Comparison of ENCODE assay signal across 8 mouse cellular contexts in genomic region chr3:95903753-95904502, GRCm38 (mm10). TPM values are rescaled to one million over a fixed set of nuclear protein-coding genes. Genes with fewer than 3 reads are reported as not detected.
DNase-seq lines count a peak whose midpoint lies in the region; ATAC-seq lines count a peak whose summit lies in the region.

No protein-coding gene starts in this region.

- H3K36me3 ChIP-seq in forebrain, embryonic 16.5 days (ENCODE audit: control insufficient read depth, insufficient read depth) = no peaks in the 10 kb centered on the region
- no peaks in the 10 kb centered on the region for H3K36me3 ChIP-seq in kidney, embryonic 14.5 days (ENCODE audit: control insufficient read depth, insufficient read depth, low read length)
- no peaks in the 10 kb centered on the region for H3K36me3 ChIP-seq in midbrain, embryonic 14.5 days (ENCODE audit: control insufficient read depth, insufficient read depth, low read length)

- no peak for ATAC-seq in forebrain, embryonic 16.5 days
- ATAC-seq in kidney, embryonic 14.5 days (ENCODE audit: low FRiP score, low TSS enrichment) = peak; percentile 54
- no peak for ATAC-seq in midbrain, embryonic 14.5 days (ENCODE audit: low FRiP score, low TSS enrichment)

- H3K4me3 ChIP-seq in forebrain, embryonic 16.5 days (replicated peaks; ENCODE audit: low read length) = peak overlapping the region; percentile 40
- peak overlapping the region; percentile 36 for H3K4me3 ChIP-seq in kidney, embryonic 14.5 days (ENCODE audit: low read length)
- peak overlapping the region; percentile 13; the same call in 1 of the 2 replicates for H3K4me3 ChIP-seq in midbrain, embryonic 14.5 days (replicated peaks; ENCODE audit: low read depth, low read length)

- no peak overlapping the region; the same call in 1 of the 2 replicates for H3K9ac ChIP-seq in forebrain, embryonic 16.5 days (replicated peaks; ENCODE audit: low read depth, low read length)
- peak overlapping the region; percentile 52 for H3K9ac ChIP-seq in kidney, embryonic 14.5 days (ENCODE audit: low read depth, low read length)
- H3K9ac ChIP-seq in midbrain, embryonic 14.5 days (replicated peaks; ENCODE audit: low read length) = peak overlapping the region; percentile 24; the same call in 1 of the 2 replicates

- peaks cover 31% of the 10 kb centered on the region for H3K4me1 ChIP-seq in forebrain, embryonic 16.5 days (replicated peaks; ENCODE audit: control insufficient read depth, insufficient read depth, low read length)
- peaks cover 40% of the 10 kb centered on the region for H3K4me1 ChIP-seq in kidney, embryonic 14.5 days (ENCODE audit: control insufficient read depth, insufficient read depth, low read length)
- H3K4me1 ChIP-seq in midbrain, embryonic 14.5 days (ENCODE audit: control insufficient read depth, insufficient read depth, low read length) = peaks cover 12% of the 10 kb centered on the region

- 3% methylated on average over 15 of the region's 15 CpGs for WGBS in forebrain, embryonic 16.5 days
- 4% methylated on average over 15 of the region's 15 CpGs for WGBS in kidney, embryonic 14.5 days
- 1% methylated on average over 15 of the region's 15 CpGs for WGBS in midbrain, embryonic 14.5 days

- H3K27ac ChIP-seq in forebrain, embryonic 16.5 days (ENCODE audit: low read length) = no peak overlapping the region
- H3K27ac ChIP-seq in kidney, embryonic 14.5 days (ENCODE audit: low read depth, low read length) = peak overlapping the region; percentile 37; the same call in 1 of the 2 replicates
- no peak overlapping the region for H3K27ac ChIP-seq in midbrain, embryonic 14.5 days (replicated peaks; ENCODE audit: low read depth, low read length)

- peak; percentile 25 for DNase-seq in adrenal gland, postnatal 14 days
- DNase-seq in adrenal gland, postnatal 25 days = no peak
- DNase-seq in midbrain, embryonic 14.5 days = no peak
- no peak for DNase-seq in cerebellum, postnatal 36 days
- no peak for DNase-seq in cerebellum, postnatal 10 days
- no peak for DNase-seq in adipocyte (ENCODE audit: low spot score)

- peak overlapping the region; percentile 73 for H3K4me2 ChIP-seq in forebrain, embryonic 16.5 days (ENCODE audit: low read length)
- H3K4me2 ChIP-seq in kidney, embryonic 14.5 days (replicated peaks; ENCODE audit: low read depth, low read length) = peak overlapping the region; percentile 73
- H3K4me2 ChIP-seq in midbrain, embryonic 14.5 days (ENCODE audit: low read length) = peak overlapping the region; percentile 53

- H3K27me3 ChIP-seq in forebrain, embryonic 16.5 days (replicated peaks; ENCODE audit: control insufficient read depth, insufficient read depth, low read length) = no peaks in the 10 kb centered on the region
- no peaks in the 10 kb centered on the region for H3K27me3 ChIP-seq in kidney, embryonic 14.5 days (ENCODE audit: control insufficient read depth, insufficient read depth, low read length)
- no peaks in the 10 kb centered on the region for H3K27me3 ChIP-seq in midbrain, embryonic 14.5 days (ENCODE audit: control insufficient read depth, insufficient read depth, low read length)

- no peaks in the 10 kb centered on the region for H3K9me3 ChIP-seq in forebrain, embryonic 16.5 days (ENCODE audit: control insufficient read depth, low read length)
- no peaks in the 10 kb centered on the region for H3K9me3 ChIP-seq in kidney, embryonic 14.5 days (ENCODE audit: control insufficient read depth, low read length)
- H3K9me3 ChIP-seq in midbrain, embryonic 14.5 days (ENCODE audit: control insufficient read depth, low read length) = no peaks in the 10 kb centered on the region

RNA-seq across cellular contexts. Expression of gene Car14, which starts 0.6 kb away (rescaled TPM):
- 20.1 and 20.3 TPM in 2 replicates for total RNA-seq in adrenal gland, postnatal 14 days (2021)
- 2.7 and 5.7 TPM in 2 replicates for total RNA-seq in adrenal gland, postnatal 25 days (2021)
- polyA plus RNA-seq in forebrain, embryonic 16.5 days (2015; fragmentation: Nextera tagmentation; extraction: Ambion mirVana) = 9.4 and 10.2 TPM in 2 replicates
- polyA plus RNA-seq in kidney, embryonic 14.5 days (2014; fragmentation: Nextera tagmentation; extraction: Ambion mirVana) = 21.0 and 25.9 TPM in 2 replicates
- 2.1 and 8.6 TPM in 2 replicates for polyA plus RNA-seq in midbrain, embryonic 14.5 days (2014; fragmentation: Nextera tagmentation; extraction: Ambion mirVana)

RNA-seq across cellular contexts. Expression of gene Aph1a, which starts 10.2 kb away (rescaled TPM):
- total RNA-seq in adrenal gland, postnatal 14 days (2021) = 165 and 175 TPM in 2 replicates
- total RNA-seq in adrenal gland, postnatal 25 days (2021) = 93.3 and 145 TPM in 2 replicates
- polyA plus RNA-seq in forebrain, embryonic 16.5 days (2015; fragmentation: Nextera tagmentation; extraction: Ambion mirVana) = 35.6 and 35.9 TPM in 2 replicates
- 40.4 and 83.2 TPM in 2 replicates for polyA plus RNA-seq in kidney, embryonic 14.5 days (2014; fragmentation: Nextera tagmentation; extraction: Ambion mirVana)
- 34.7 and 68.9 TPM in 2 replicates for polyA plus RNA-seq in midbrain, embryonic 14.5 days (2014; fragmentation: Nextera tagmentation; extraction: Ambion mirVana)

RNA-seq across cellular contexts. Expression of gene BC028528, which starts 12.1 kb away (rescaled TPM):
- 21.1 and 32.7 TPM in 2 replicates for total RNA-seq in adrenal gland, postnatal 14 days (2021)
- total RNA-seq in adrenal gland, postnatal 25 days (2021) = 9.3 and 10.3 TPM in 2 replicates
- polyA plus RNA-seq in forebrain, embryonic 16.5 days (2015; fragmentation: Nextera tagmentation; extraction: Ambion mirVana) = 13.8 and 14.4 TPM in 2 replicates
- polyA plus RNA-seq in kidney, embryonic 14.5 days (2014; fragmentation: Nextera tagmentation; extraction: Ambion mirVana) = 33.6 and 35.6 TPM in 2 replicates
- 11.1 and 14.9 TPM in 2 replicates for polyA plus RNA-seq in midbrain, embryonic 14.5 days (2014; fragmentation: Nextera tagmentation; extraction: Ambion mirVana)

RNA-seq across cellular contexts. Expression of gene Ciart, which starts 21.9 kb away (rescaled TPM):
- total RNA-seq in adrenal gland, postnatal 14 days (2021) = 2.6 and 3.9 TPM in 2 replicates
- 7.9 and 8.3 TPM in 2 replicates for total RNA-seq in adrenal gland, postnatal 25 days (2021)
- polyA plus RNA-seq in forebrain, embryonic 16.5 days (2015; fragmentation: Nextera tagmentation; extraction: Ambion mirVana) = 4.1 and 5.7 TPM in 2 replicates
- polyA plus RNA-seq in kidney, embryonic 14.5 days (2014; fragmentation: Nextera tagmentation; extraction: Ambion mirVana) = 4.0 and 5.3 TPM in 2 replicates
- 3.1 and 3.9 TPM in 2 replicates for polyA plus RNA-seq in midbrain, embryonic 14.5 days (2014; fragmentation: Nextera tagmentation; extraction: Ambion mirVana)

RNA-seq across cellular contexts. Expression of gene Anp32e, which starts 25.1 kb away (rescaled TPM):
- 94.6 and 102 TPM in 2 replicates for total RNA-seq in adrenal gland, postnatal 14 days (2021)
- 77.8 and 94.0 TPM in 2 replicates for total RNA-seq in adrenal gland, postnatal 25 days (2021)
- 185 and 205 TPM in 2 replicates for polyA plus RNA-seq in forebrain, embryonic 16.5 days (2015; fragmentation: Nextera tagmentation; extraction: Ambion mirVana)
- 78.3 and 89.0 TPM in 2 replicates for polyA plus RNA-seq in kidney, embryonic 14.5 days (2014; fragmentation: Nextera tagmentation; extraction: Ambion mirVana)
- polyA plus RNA-seq in midbrain, embryonic 14.5 days (2014; fragmentation: Nextera tagmentation; extraction: Ambion mirVana) = 45.4 and 50.1 TPM in 2 replicates
